Mouse (Mus musculus): Measurements from ENCODE around the gene Fam169a.

- TF ChIP-seq POLR2A (IDR thresholded peaks at IDR 0.05; ENCODE audit: extremely low read depth, insufficient read depth, low read length) (no peak), CTCF (IDR thresholded peaks at IDR 0.05; ENCODE audit: extremely low read depth, insufficient read depth, low read length) (no peak)
Observed at GRCm38 (mm10) chr13:97073497-97073896, 6.4 kb downstream of the Fam169a start.
